Mouse (Mus musculus): ENCODE data around the gene Chrm1.

The Chrm1 gene

GRCm38 (mm10) chr19:8663360-8663839 is at the start of gene Chrm1:
Chrm1 (plus strand) TSS chr19:8663789.
- ATAC-seq (ENCODE audit: insufficient number of reproducible peaks, low FRiP score, low TSS enrichment), result no peak

GRCm38 (mm10) chr19:8614343-8614742 is 49.2 kb upstream of the Chrm1 start:
- ATAC-seq (ENCODE audit: insufficient number of reproducible peaks, low FRiP score, low TSS enrichment), result no peak

GRCm38 (mm10) chr19:8616314-8616713 is 47.3 kb upstream of the Chrm1 start:
- ATAC-seq (ENCODE audit: insufficient number of reproducible peaks, low FRiP score, low TSS enrichment), result no peak

GRCm38 (mm10) chr19:8617904-8618303 is 45.7 kb upstream of the Chrm1 start, which contains the start of gene Slc22a6:
Slc22a6 (plus strand) TSS chr19:8618039.
- no peak for ATAC-seq (ENCODE audit: insufficient number of reproducible peaks, low FRiP score, low TSS enrichment)

GRCm38 (mm10) chr19:8621098-8621497 is 42.5 kb upstream of the Chrm1 start:
- no peak for ATAC-seq (ENCODE audit: insufficient number of reproducible peaks, low FRiP score, low TSS enrichment)

- no peak for ATAC-seq (ENCODE audit: insufficient number of reproducible peaks, low FRiP score, low TSS enrichment)
These were observed 33.3 kb upstream of the Chrm1 start for GRCm38 (mm10) chr19:8630249-8630648.

- ATAC-seq (ENCODE audit: insufficient number of reproducible peaks, low FRiP score, low TSS enrichment), result no peak
These were observed 32.8 kb upstream of the Chrm1 start for GRCm38 (mm10) chr19:8630826-8631225.

- ATAC-seq (ENCODE audit: insufficient number of reproducible peaks, low FRiP score, low TSS enrichment), result no peak
These were observed 31.6 kb upstream of the Chrm1 start for GRCm38 (mm10) chr19:8632029-8632428.

- ATAC-seq (ENCODE audit: insufficient number of reproducible peaks, low FRiP score, low TSS enrichment), result no peak
These were observed 21.5 kb upstream of the Chrm1 start for GRCm38 (mm10) chr19:8642086-8642485.

GRCm38 (mm10) chr19:8646393-8646792 is 17.2 kb upstream of the Chrm1 start:
- ATAC-seq (ENCODE audit: insufficient number of reproducible peaks, low FRiP score, low TSS enrichment), result no peak

- no peak for ATAC-seq (ENCODE audit: insufficient number of reproducible peaks, low FRiP score, low TSS enrichment)
These were observed 7.8 kb upstream of the Chrm1 start for GRCm38 (mm10) chr19:8655833-8656232.

GRCm38 (mm10) chr19:8656341-8656740 is 7.2 kb upstream of the Chrm1 start:
- no peak for ATAC-seq (ENCODE audit: insufficient number of reproducible peaks, low FRiP score, low TSS enrichment)

GRCm38 (mm10) chr19:8661821-8662307 is 1.7 kb upstream of the Chrm1 start:
- no peak for ATAC-seq (ENCODE audit: insufficient number of reproducible peaks, low FRiP score, low TSS enrichment)

- no peak for ATAC-seq (ENCODE audit: insufficient number of reproducible peaks, low FRiP score, low TSS enrichment)
These were observed 1.3 kb upstream of the Chrm1 start for GRCm38 (mm10) chr19:8662337-8662736.

- ATAC-seq (ENCODE audit: insufficient number of reproducible peaks, low FRiP score, low TSS enrichment), result no peak
These were observed 377 bp downstream of the Chrm1 start for GRCm38 (mm10) chr19:8663911-8664421.

GRCm38 (mm10) chr19:8664859-8665258 is 1.3 kb downstream of the Chrm1 start:
- ATAC-seq (ENCODE audit: insufficient number of reproducible peaks, low FRiP score, low TSS enrichment), result no peak

GRCm38 (mm10) chr19:8665746-8666145 is 2.2 kb downstream of the Chrm1 start:
- ATAC-seq (ENCODE audit: insufficient number of reproducible peaks, low FRiP score, low TSS enrichment), result no peak

- no peak for ATAC-seq (ENCODE audit: insufficient number of reproducible peaks, low FRiP score, low TSS enrichment)
These were observed 9.3 kb downstream of the Chrm1 start for GRCm38 (mm10) chr19:8672859-8673258.

GRCm38 (mm10) chr19:8673336-8674063 is 9.9 kb downstream of the Chrm1 start:
- ATAC-seq (ENCODE audit: insufficient number of reproducible peaks, low FRiP score, low TSS enrichment), result no peak

- no peak for ATAC-seq (ENCODE audit: insufficient number of reproducible peaks, low FRiP score, low TSS enrichment)
These were observed 15.6 kb downstream of the Chrm1 start for GRCm38 (mm10) chr19:8679031-8679779.
